Mouse (Mus musculus) mature B cell (primary cell): ENCODE results near the gene Snx32.

Source experiments
- in situ Hi-C: fragments of 300-500 bp; cut with MboI; formaldehyde crosslinking; loops from 2 replicates; pipeline ENCODE4 v1.14.3; 2019

The Snx32 gene

DNA sequence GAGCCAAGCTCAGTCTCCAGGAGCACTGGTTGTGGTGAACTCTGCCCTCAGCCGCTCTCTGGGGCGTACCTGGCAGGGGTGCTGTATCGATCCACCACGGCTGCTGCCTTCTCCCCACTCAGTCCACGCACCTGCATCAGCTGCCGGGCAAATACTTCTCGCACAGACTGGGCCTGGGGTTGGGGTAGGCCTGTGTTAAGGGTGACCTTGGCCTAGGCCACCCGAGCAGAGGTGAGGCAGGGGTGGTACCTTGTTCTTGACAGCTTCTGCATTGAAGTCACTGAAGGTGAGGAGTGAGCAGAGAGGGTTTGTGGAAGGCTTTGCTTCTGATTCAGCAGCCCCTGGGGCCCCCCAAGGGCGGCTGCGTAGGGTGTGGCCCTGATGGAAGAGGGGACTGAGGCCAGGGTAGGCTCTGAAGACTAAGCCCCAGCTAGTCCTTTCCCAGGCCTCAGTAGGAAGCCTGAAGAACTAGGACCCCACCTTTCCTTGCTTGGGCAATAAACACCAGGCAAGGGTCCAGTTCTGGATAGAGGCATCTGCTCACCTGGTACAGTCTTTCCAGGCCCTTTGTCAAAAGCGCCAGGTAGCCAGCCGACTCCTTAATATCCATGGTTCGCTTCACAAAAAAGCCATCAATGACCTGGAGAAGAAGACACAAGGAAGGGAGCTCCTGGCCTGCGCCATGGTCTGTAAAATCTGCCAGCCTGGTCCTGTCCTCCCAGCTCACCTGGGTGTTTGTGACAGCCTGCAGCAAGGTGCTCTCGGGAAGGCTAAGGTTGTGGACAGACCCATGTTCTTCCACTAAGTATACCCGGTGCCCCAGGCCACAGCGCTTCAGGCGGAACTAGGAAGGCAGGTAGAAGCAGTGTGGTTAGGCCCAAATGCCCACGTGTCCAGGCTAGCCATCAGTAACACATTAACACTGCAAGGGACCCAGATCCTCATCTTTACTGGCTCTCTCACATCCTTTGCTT is 26.7 kb downstream of the Snx32 start:
- in situ Hi-C loops = no loop called here

DNA sequence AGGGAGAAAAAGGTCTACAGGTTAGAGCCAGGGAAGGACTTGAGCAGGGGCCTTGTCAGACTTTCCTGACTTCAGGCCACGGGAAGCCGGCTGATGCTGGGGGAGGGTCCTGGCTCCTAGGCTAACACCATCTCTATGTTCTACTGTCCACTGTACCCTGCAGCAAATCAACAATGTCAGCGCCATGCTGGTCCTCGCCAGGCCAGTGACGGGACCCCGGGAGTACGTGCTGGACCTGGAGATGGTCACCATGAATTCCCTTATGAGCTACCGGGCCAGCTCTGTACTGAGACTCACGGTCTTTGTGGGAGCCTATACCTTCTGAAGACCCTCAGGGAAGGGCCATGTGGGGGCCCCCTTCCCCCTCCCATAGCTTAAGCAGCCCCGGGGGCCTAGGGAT is 28.9 kb downstream of the Snx32 start:
- in situ Hi-C loops = no loop called here

- in situ Hi-C loops = no loop called here
These were observed 30.3 kb downstream of the Snx32 start for GRCm38 (mm10) chr19:5480016-5480415.

- in situ Hi-C loops = no loop called here
These were observed 32.6 kb downstream of the Snx32 start for GRCm38 (mm10) chr19:5477668-5478300.

GRCm38 (mm10) chr19:5477004-5477667 is 33.2 kb downstream of the Snx32 start:
- in situ Hi-C loops = no loop called here

GRCm38 (mm10) chr19:5475069-5475714 is 35.1 kb downstream of the Snx32 start:
- in situ Hi-C loops = no loop called here

- in situ Hi-C loops = no loop called here
These were observed 35.9 kb downstream of the Snx32 start for GRCm38 (mm10) chr19:5474281-5475068.

GRCm38 (mm10) chr19:5473720-5474119 is 36.6 kb downstream of the Snx32 start, which contains the start of gene Efemp2:
Efemp2 (plus strand) TSS chr19:5473954.
- in situ Hi-C loops = no loop called here

DNA sequence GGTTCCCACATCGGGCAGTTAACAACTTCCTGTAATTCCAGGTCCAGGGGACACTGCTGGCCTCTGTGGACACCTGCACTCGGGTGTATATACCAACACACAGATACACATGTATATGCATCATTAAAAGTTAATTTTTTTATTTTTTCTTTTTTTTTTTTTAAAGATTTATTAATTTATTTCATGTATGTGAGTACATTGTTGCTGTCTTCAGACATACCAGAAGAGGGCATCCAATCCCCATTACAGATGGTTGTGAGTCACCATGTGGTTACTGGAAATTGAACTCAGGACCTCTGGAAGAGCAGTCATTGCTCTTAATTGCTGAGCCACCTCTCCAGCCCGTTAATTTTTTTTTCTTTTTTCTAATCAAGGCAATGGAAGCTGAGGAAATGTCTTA is 37.5 kb downstream of the Snx32 start:
- in situ Hi-C loops = no loop called here

DNA sequence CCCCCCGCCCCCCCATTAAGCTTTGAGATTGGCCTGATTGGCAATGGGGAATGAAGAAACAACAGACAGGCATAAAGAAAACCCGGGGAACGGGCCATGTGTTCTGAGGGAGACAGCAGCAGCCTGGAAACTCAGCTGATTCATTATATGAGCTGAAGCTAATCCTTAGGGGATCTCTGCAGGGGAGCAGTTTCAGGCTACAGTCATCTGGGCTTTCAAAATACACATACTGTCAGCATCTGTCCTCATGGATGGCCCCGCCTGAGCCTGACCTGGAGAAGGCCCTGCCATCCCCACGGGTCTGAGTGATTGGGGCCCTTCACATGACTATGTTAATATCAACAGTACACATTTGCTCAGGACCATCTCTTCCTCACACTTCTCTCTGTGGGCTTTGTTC is 38.5 kb downstream of the Snx32 start:
- in situ Hi-C loops = no loop called here

- in situ Hi-C loops = no loop called here
These were observed 42.0 kb downstream of the Snx32 start, which contains the start of gene Ctsw for GRCm38 (mm10) chr19:5468374-5468773. Ctsw (minus strand) TSS chr19:5468507.

DNA sequence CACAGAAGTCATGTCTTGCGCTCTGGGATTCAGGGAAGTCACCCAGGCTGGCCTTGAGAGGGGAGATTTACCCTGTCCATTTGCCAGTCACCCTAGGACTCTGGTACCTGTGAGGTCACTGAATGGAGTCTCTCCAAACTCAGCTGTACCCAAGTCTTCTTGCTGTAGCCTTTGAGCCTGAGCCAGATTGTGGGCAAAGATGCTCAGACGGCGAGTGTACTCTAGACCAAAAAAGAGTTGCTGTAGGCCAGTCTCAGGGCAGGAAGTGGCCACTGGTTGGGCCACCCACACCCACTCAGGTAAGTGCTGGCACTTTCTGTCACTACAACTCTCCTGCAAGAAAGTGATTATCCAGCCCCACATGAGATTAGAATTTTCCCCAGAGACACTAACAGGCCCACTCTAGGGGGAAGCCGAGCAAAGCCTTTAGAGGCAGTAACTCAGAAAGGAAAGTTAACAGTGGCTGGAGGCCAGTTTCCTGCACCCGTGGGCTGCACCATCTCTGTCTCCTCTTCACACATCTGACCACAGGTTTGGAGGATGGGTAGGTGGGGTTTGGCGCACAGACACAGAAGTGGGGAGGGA is 43.3 kb downstream of the Snx32 start:
- in situ Hi-C loops = no loop called here

- in situ Hi-C loops = no loop called here
These were observed 45.3 kb downstream of the Snx32 start for GRCm38 (mm10) chr19:5465037-5465436.

DNA sequence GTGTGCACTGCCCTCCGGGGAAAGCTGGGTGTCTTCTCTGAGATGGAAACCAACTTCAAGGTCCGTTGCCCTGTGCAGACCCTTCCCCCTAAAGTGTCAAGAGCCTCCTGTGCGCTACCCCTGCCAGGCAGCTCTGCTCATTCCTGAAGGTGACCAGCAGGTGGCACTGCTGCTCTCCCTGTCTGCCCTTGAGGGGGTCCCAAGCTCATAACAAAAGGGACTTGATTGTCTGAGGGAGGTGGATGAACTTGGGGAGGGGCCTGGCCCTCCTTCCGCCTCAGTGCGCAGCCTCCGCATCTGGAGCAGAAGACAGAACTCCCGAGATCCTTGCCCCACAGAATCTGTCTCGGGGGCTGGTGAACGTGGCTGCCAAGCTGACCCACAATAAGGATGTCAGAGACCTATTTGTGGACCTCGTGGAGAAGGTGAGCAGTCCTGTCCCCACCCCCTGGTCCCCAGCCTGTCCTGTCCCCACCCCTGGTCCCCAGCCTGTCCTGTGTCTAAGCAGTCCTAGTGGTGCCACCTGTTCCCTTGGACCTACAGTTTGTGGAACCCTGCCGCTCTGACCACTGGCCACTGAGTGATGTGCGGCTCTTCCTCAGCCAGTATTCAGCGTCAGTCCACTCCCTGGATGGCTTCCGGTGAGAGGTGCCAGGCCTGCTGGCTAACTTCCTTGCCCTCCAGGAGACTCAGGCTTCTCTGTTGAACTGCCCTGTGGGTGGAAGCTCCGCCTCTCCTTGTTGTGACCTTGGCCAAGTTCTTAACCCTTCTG is 46.4 kb downstream of the Snx32 start:
- in situ Hi-C loops = no loop called here

- in situ Hi-C loops = no loop called here
These were observed 47.1 kb downstream of the Snx32 start for GRCm38 (mm10) chr19:5463212-5463611.

DNA sequence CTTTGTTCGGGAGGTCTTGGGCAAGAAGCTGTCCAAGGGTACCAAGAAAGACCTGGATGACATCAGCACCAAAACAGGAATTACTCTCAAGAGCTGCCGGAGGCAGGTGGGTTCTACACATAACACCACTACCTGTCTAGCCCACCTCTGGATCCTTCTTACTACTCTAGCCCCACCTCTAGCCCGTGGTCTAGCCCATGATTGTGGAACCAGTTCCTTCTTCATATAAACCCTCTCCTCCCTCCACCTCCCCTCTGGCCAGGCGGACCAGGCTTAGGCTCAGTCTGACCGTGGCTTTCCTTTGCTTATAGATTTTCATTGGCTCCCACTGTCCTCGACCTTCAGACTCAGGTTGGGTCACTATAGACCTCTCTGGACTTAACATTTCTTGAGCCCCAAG is 48.9 kb downstream of the Snx32 start:
- in situ Hi-C loops = no loop called here

DNA sequence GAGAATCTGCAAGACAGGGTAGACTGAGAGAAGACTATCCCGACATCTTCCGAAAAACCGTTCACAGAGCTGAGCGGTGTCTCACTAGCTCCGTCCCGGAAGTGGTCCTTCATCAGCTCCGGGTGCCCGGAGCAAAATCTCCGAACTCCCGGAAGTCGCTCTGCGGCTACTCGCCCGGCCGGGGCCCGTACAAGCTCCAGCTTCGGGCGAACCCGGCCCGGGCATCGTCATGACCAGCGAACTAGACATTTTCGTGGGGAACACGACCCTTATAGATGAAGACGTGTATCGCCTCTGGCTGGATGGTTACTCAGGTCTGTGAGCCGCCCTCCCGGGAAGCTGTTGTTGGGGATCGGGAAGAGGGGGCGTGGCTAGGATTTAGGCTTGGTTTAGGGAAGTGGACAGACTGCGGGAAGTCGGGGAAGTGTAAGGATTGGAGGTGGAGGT is 49.9 kb downstream of the Snx32 start, which contains the start of gene Fibp:
TSS of gene Fibp (plus strand) at position 151 of the 447 bp plus-strand sequence.
- in situ Hi-C loops = no loop called here

DNA sequence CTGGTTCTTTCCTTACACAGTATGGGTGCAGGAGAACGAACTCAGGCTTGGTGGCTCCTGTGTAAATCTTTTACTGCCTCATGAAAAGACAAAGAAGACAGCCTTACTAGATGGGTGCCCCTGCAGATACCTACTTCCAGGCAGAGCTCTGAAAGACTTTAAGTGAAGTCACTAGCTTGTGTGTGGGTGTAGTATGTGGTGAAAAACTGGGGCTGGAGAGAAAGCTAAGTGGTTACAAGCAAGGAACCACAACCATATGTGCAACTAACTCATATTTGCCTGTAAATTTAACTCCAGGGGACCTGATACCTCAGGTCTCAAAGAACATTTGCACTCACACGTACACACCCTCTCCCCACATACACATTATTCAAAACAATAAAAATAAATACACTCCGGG is 50.4 kb downstream of the Snx32 start:
- in situ Hi-C loops = no loop called here

GRCm38 (mm10) chr19:5459019-5459418 is 51.3 kb downstream of the Snx32 start:
- in situ Hi-C loops = no loop called here
